Mouse (Mus musculus) MEL (cell line): ENCODE results near the gene Slc35e2. TPM values are rescaled to one million over a fixed set of nuclear protein-coding genes. Genes with fewer than 3 reads are reported as not detected.

Experiments used
- DNase-seq: peaks from one replicate; pipeline ENCODE4 v3.0.0; 2011; ENCODE audit warnings: low read depth, low spot score
- H3K27ac ChIP-seq: 2 replicates; pipeline ENCODE4 v1.5.1; 2012; ENCODE audit warnings: low read depth, mild to moderate bottlenecking, control low read depth, low read length, moderate library complexity; ENCODE audit not compliant: control insufficient read depth
- H3K27me3 ChIP-seq, 2 experiments: fragments of 150-350 bp in 1 of 2; sonication (generic) in 1 of 2; 2 replicates each; pipeline ENCODE4 v1.6.1; 2012; ENCODE audit warnings: low read length in 2 of 2, mild to moderate bottlenecking in 2 of 2, improper control_type of control experiment in 1 of 2, moderate library complexity in 1 of 2; ENCODE audit not compliant: insufficient read depth in 2 of 2, control insufficient read depth in 1 of 2
- H3K36me3 ChIP-seq, 2 experiments: 2 replicates each; pipeline ENCODE4 v1.6.1; 2012 to 2014; ENCODE audit warnings: low read length in 2 of 2, improper control_type of control experiment in 1 of 2, inconsistent platforms in 1 of 2, mild to moderate bottlenecking in 1 of 2; ENCODE audit not compliant: insufficient read depth in 2 of 2, control insufficient read depth in 1 of 2
- H3K4me1 ChIP-seq, 2 experiments: fragments of 150-350 bp in 1 of 2; sonication (generic) in 1 of 2; 2 replicates each; pipeline ENCODE4 v1.6.1; 2012; ENCODE audit warnings: low read length in 2 of 2, improper control_type of control experiment in 1 of 2, mild to moderate bottlenecking in 1 of 2; ENCODE audit not compliant: insufficient read depth in 2 of 2, control insufficient read depth in 1 of 2
- H3K4me3 ChIP-seq, 2 experiments: fragments of 150-350 bp in 1 of 2; sonication (generic) in 1 of 2; 2 replicates each; pipeline ENCODE4 v1.5.1; 2012; ENCODE audit warnings: low read depth in 2 of 2, low read length in 2 of 2, mild to moderate bottlenecking in 2 of 2, moderate library complexity in 2 of 2, control low read depth in 1 of 2, improper control_type of control experiment in 1 of 2; ENCODE audit not compliant: control insufficient read depth in 1 of 2, insufficient read depth in 1 of 2
- H3K79me2 ChIP-seq: 2 replicates; pipeline ENCODE4 v1.6.1; 2012; ENCODE audit warnings: mild to moderate bottlenecking, low read length, moderate library complexity; ENCODE audit not compliant: control insufficient read depth, poor library complexity, insufficient read depth
- H3K9ac ChIP-seq: 2 replicates; pipeline ENCODE4 v1.6.1; 2012; ENCODE audit warnings: low read depth, mild to moderate bottlenecking, control low read depth, low read length, moderate library complexity; ENCODE audit not compliant: control insufficient read depth, poor library complexity, severe bottlenecking
- H3K9me3 ChIP-seq: fragments of 150-350 bp; sonication (generic); replicated peaks from 2 replicates; pipeline ENCODE4 v1.6.1; 2012; ENCODE audit warnings: mild to moderate bottlenecking, low read length, improper control_type of control experiment, moderate library complexity; ENCODE audit not compliant: insufficient read depth
- ELF1 ChIP-seq: IDR thresholded peaks from 2 replicates; pipeline ENCODE4 v1.6.1; 2014; ENCODE audit warnings: low read depth, mild to moderate bottlenecking, inconsistent platforms, low read length, improper control_type of control experiment, moderate library complexity
- EP300 ChIP-seq, 2 experiments: IDR thresholded peaks; 2 replicates each; pipeline ENCODE4 v1.6.1; 2011; ENCODE audit warnings: improper control_type of control experiment in 2 of 2, low read length in 2 of 2, low read depth in 1 of 2, mild to moderate bottlenecking in 1 of 2
- ETS1 ChIP-seq: IDR thresholded peaks from 2 replicates; pipeline ENCODE4 v1.6.1; 2012; ENCODE audit warnings: low read depth, mild to moderate bottlenecking, inconsistent platforms, low read length, improper control_type of control experiment, moderate library complexity
- GATA1 ChIP-seq: IDR thresholded peaks from 2 replicates; pipeline ENCODE4 v1.6.1; 2011; ENCODE audit warnings: low read depth, low read length, improper control_type of control experiment
- MAFK ChIP-seq: IDR thresholded peaks from 2 replicates; pipeline ENCODE4 v1.6.1; 2011; ENCODE audit warnings: low read depth, mild to moderate bottlenecking, low read length, improper control_type of control experiment, borderline replicate concordance
- MAX ChIP-seq: IDR thresholded peaks from 2 replicates; pipeline ENCODE4 v1.6.1; 2011; ENCODE audit warnings: low read length, improper control_type of control experiment
- MEF2A ChIP-seq: IDR thresholded peaks from 2 replicates; pipeline ENCODE4 v1.6.1; 2014; ENCODE audit warnings: low read depth, mild to moderate bottlenecking, inconsistent platforms, low read length, improper control_type of control experiment; ENCODE audit not compliant: poor library complexity, insufficient replicate concordance, severe bottlenecking; ENCODE audit errors: extremely low read depth
- MXI1 ChIP-seq: IDR thresholded peaks from 2 replicates; pipeline ENCODE4 v1.6.1; 2011; ENCODE audit warnings: mild to moderate bottlenecking, low read depth, low read length, improper control_type of control experiment
- MYC ChIP-seq: IDR thresholded peaks from 2 replicates; pipeline ENCODE4 v1.6.1; 2011; ENCODE audit warnings: low read depth, mild to moderate bottlenecking, low read length, improper control_type of control experiment, moderate library complexity
- NELFE ChIP-seq: IDR thresholded peaks from 2 replicates; pipeline ENCODE4 v1.6.1; 2011; ENCODE audit warnings: low read depth, low read length, improper control_type of control experiment
- NRF1 ChIP-seq: IDR thresholded peaks from 2 replicates; pipeline ENCODE4 v1.6.1; 2014; ENCODE audit warnings: low read depth, mild to moderate bottlenecking, inconsistent platforms, low read length, improper control_type of control experiment, moderate library complexity; ENCODE audit not compliant: poor library complexity, insufficient read depth, severe bottlenecking
- POLR2A ChIP-seq, 2 experiments: IDR thresholded peaks; 2 replicates each; pipeline ENCODE4 v1.6.1; 2011 to 2012; ENCODE audit warnings: low read length in 2 of 2, mild to moderate bottlenecking in 2 of 2, control low read depth in 1 of 2, improper control_type of control experiment in 1 of 2, low read depth in 1 of 2, moderate library complexity in 1 of 2; ENCODE audit not compliant: control insufficient read depth in 1 of 2, insufficient read depth in 1 of 2, poor library complexity in 1 of 2
- RCOR1 ChIP-seq: IDR thresholded peaks from 2 replicates; pipeline ENCODE4 v1.6.1; 2012; ENCODE audit warnings: low read depth, mild to moderate bottlenecking, inconsistent platforms, low read length, improper control_type of control experiment
- SIN3A ChIP-seq: IDR thresholded peaks from 2 replicates; pipeline ENCODE4 v1.6.1; 2012; ENCODE audit warnings: low read length, improper control_type of control experiment, inconsistent platforms
- TAL1 ChIP-seq: IDR thresholded peaks from 2 replicates; pipeline ENCODE4 v1.6.1; 2012; ENCODE audit warnings: mild to moderate bottlenecking, inconsistent platforms, low read length, moderate library complexity, mixed read lengths
- USF1 ChIP-seq: IDR thresholded peaks from 2 replicates; pipeline ENCODE4 v1.6.1; 2014; ENCODE audit warnings: low read depth, mild to moderate bottlenecking, inconsistent platforms, low read length, improper control_type of control experiment, moderate library complexity
- ZNF384 ChIP-seq: IDR thresholded peaks from 2 replicates; pipeline ENCODE4 v1.6.1; 2012; ENCODE audit warnings: low read depth, mild to moderate bottlenecking, inconsistent platforms, low read length, improper control_type of control experiment
- polyA plus RNA-seq, 2 experiments: library from polyadenylated mRNA; stranded (reverse) in 1 of 2; unstranded in 1 of 2; fragments of >175 nt in 1 of 2; fragments of >200 nt in 1 of 2; gene quantifications; 2 replicates each; pipeline versions ENCODE4 v1.2.1 to v1.2.4; 2012; ENCODE audit warnings: low replicate concordance in 2 of 2, low read depth in 1 of 2; ENCODE audit not compliant: insufficient read length in 2 of 2, insufficient read depth in 1 of 2, missing spikeins in 1 of 2
- total RNA-seq: library from RNA; depleted of rRNA; stranded (reverse); fragments of 300-350 nt; gene quantifications from 2 replicates; pipeline ENCODE4 v1.2.3, GENCODE M21; 2012

Gene Slc35e2
- total and polyA plus RNA-seq, 3 experiments = 6.4 to 9.9 TPM; not detected in 1

- H3K9ac ChIP-seq = peak within 1 kb of the TSS; percentile 72
- H3K27ac ChIP-seq = peak within 1 kb of the TSS; percentile 53
- H3K4me3 ChIP-seq = peak within 1 kb of the TSS; percentile 52
- peak; percentile 83 for DNase-seq
- H3K4me1 ChIP-seq = peaks cover 14 to 38% of the 10 kb centered on the region in 2 experiments
- H3K36me3 ChIP-seq = peaks cover 12 to 29% of the 10 kb centered on the region in 2 experiments
- TF ChIP-seq NELFE (no peak), MAFK (no peak), GATA1 (peak; percentile 41; the same call in 1 of the 2 replicates), EP300 (IDR thresholded peaks at IDR 0.05; ENCODE audit: low read depth in 1 of 2, low read length in 2 of 2) (peak in 1 of 2 experiments; percentile 13; a peak in 1 of 4 replicates), MAX (0 out of 2 replicates have a peak, but pooled peaks have one; percentile 34), USF1 (0 out of 2 replicates have a peak, but pooled peaks have one; percentile 9), ETS1 (peak; percentile 36; the same call in 1 of the 2 replicates), MXI1 (peak; percentile 80), MYC (peak; percentile 76), SIN3A (peak; percentile 58; the same call in 1 of the 2 replicates), RCOR1 (0 out of 2 replicates have a peak, but pooled peaks have one; percentile 15), ZNF384 (no peak)
- peaks cover 29% of the 10 kb centered on the region for H3K79me2 ChIP-seq
- no peaks in the 10 kb centered on the region for H3K27me3 ChIP-seq
- H3K9me3 ChIP-seq = no peaks in the 10 kb centered on the region
Observed at GRCm38 (mm10) chr4:155561661-155562442, 39.4 kb upstream of the Slc35e2 start, which contains the start of gene Nadk. Nadk (plus strand) TSS chr4:155562378.

DNA sequence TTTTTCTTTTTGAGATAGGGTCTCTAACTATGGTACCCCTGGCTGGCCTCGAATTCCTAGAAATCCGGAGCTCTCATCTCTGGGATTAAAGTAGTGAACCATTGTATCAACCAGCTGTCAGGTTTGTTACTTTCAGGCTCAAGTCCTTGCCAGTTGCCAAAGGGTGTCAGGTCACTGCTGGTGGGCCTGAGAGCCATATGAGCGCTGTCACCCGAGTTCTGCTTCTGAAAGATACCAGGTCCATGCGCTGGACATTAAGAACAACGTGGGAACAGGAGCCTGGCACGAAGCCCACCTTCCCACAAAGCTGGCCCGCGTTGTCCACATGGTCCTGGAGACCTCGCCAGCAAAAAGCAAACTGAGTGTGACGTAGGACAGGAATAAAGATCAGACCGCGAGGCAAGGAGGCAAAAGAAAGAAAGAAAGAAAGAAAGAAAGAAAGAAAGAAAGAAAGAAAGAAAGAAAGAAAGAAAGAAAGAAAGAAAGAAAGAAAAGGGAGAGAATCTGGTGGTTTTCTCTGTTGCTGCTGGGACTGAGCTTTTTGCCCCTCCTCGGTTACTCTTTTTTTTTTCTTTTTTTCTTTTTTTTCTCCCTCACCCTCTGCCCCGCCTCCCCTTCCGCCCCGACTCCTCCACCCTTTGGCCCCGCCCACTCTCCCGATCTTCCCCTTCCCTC is 38.4 kb upstream of the Slc35e2 start:
- peak overlapping the region; percentile 51 for H3K27ac ChIP-seq
- DNase-seq = peak; percentile 64
- peak overlapping the region; percentile 52 for H3K4me3 ChIP-seq
- TF ChIP-seq NRF1 (no peak), TAL1 (0 out of 2 replicates have a peak, but pooled peaks have one; percentile 4), SIN3A (peak; percentile 4; the same call in 1 of the 2 replicates), MEF2A (no peak), ZNF384 (peak; percentile 96), POLR2A (IDR thresholded peaks at IDR 0.05; ENCODE audit: control insufficient read depth in 1 of 2, insufficient read depth in 1 of 2, low read depth in 1 of 2, low read length in 2 of 2, poor library complexity in 1 of 2) (no peak), MXI1 (peak; percentile 50; the same call in 1 of the 2 replicates), ELF1 (0 out of 2 replicates have a peak, but pooled peaks have one; percentile 50)
- H3K9me3 ChIP-seq = no peaks in the 10 kb centered on the region
- H3K27me3 ChIP-seq = no peaks in the 10 kb centered on the region
- peaks cover 7 to 36% of the 10 kb centered on the region in 2 experiments for H3K36me3 ChIP-seq
- H3K9ac ChIP-seq = peak overlapping the region; percentile 72
- peaks cover 38% of the 10 kb centered on the region for H3K79me2 ChIP-seq
- H3K4me1 ChIP-seq = peaks cover 14 to 38% of the 10 kb centered on the region in 2 experiments
